Mouse (Mus musculus) lung, embryonic 14.5 days (tissue): Measurements from ENCODE around the gene Tmem131l. TPM values are rescaled to one million over a fixed set of nuclear protein-coding genes. Genes with fewer than 3 reads are reported as not detected.

ENCODE experiments used
- ATAC-seq: fragments of 200-750 bp; cut with Nextera tagmentation; 2 replicates; pipeline ENCODE4 v1.8.0; 2017; ENCODE audit warnings: mild to moderate bottlenecking, moderate TSS enrichment, moderate library complexity; ENCODE audit not compliant: insufficient read depth
- DNase-seq: peaks from one replicate; pipeline ENCODE4 v3.0.0-alpha.2; 2015
- H3K27ac ChIP-seq: fragments of 300-500 bp; sonication (generic); 2 replicates; pipeline ENCODE4 v1.5.1; 2014; ENCODE audit warnings: low read depth, mild to moderate bottlenecking, moderate library complexity
- H3K27me3 ChIP-seq: fragments of 300-500 bp; sonication (generic); 2 replicates; pipeline ENCODE4 v1.6.1; 2014; ENCODE audit warnings: low read length, control low read depth; ENCODE audit not compliant: insufficient read depth
- H3K36me3 ChIP-seq: fragments of 300-500 bp; sonication (generic); 2 replicates; pipeline ENCODE4 v1.6.1; 2014; ENCODE audit warnings: control low read depth; ENCODE audit not compliant: insufficient read depth
- H3K4me1 ChIP-seq: fragments of 300-500 bp; sonication (generic); 2 replicates; pipeline ENCODE4 v1.6.1; 2014; ENCODE audit warnings: antibody characterized with exemption, control low read depth; ENCODE audit not compliant: insufficient read depth
- H3K4me2 ChIP-seq: fragments of 300-500 bp; sonication (generic); 2 replicates; pipeline ENCODE4 v1.6.1; 2014; ENCODE audit warnings: mild to moderate bottlenecking
- H3K4me3 ChIP-seq: fragments of 300-500 bp; sonication (generic); 2 replicates; pipeline ENCODE4 v1.5.1; 2014; ENCODE audit warnings: low read depth, low read length
- H3K9ac ChIP-seq: fragments of 300-500 bp; sonication (generic); 2 replicates; pipeline ENCODE4 v1.6.1; 2014
- H3K9me3 ChIP-seq: fragments of 300-500 bp; sonication (generic); 2 replicates; pipeline ENCODE4 v1.6.1; 2016; ENCODE audit warnings: low read depth, low read length, control low read depth
- CTCF ChIP-seq: IDR thresholded peaks from 2 replicates; pipeline ENCODE4 v1.5.1; 2016; ENCODE audit warnings: antibody characterized with exemption, low read depth
- WGBS: fragments of 180-500 bp; shearing (Covaris S2); extraction: QIAGEN DNeasy Blood & Tissue Kit; methylation state at CpG from one replicate; pipeline ENCODE4 v1.1.7; 2014; 5-methylcytosine and 5-hydroxymethylcytosine counted together
- polyA plus RNA-seq: library from polyadenylated mRNA; unstranded; fragments of >200 nt; fragmentation: Nextera tagmentation; extraction: Ambion mirVana; gene quantifications from 2 replicates; pipeline ENCODE4 v1.2.1, GENCODE M21; 2014

The Tmem131l gene
- polyA plus RNA-seq, 1 experiment from 2014 or later, result 61.9 TPM

DNA sequence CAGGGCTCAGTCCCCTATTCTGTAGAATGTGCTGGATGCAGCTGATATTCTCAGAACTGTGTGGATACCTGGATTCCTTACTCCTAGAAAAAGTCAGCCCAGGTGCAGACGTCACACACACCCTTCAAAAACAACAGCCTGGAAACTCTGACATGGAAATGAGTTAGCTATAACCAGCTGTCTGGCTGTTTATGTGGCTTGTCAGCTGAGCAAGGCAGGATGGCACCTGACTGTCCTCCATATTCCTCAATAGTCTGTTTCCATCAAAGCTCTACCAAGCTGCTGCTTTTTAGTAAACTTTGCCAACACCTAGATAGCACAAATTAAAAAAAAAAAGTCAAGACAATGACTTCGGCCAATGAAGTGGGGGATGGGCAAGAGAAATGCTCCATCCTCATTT, 66.6 kb downstream of the Tmem131l start:
- ATAC-seq, result no peak
- Histone ChIP-seq H3K27ac (no peak overlapping the region), H3K4me1 (peaks cover 4% of the 10 kb centered on the region), H3K9me3 (no peaks in the 10 kb centered on the region), H3K36me3 (no peaks in the 10 kb centered on the region), H3K4me3 (no peak overlapping the region), H3K4me2 (no peak overlapping the region), H3K27me3 (no peaks in the 10 kb centered on the region), H3K9ac (no peak overlapping the region)
- no peak for DNase-seq
- 62% methylated on average over 2 of the region's 2 CpGs for WGBS
- TF ChIP-seq CTCF, result no peak

DNA sequence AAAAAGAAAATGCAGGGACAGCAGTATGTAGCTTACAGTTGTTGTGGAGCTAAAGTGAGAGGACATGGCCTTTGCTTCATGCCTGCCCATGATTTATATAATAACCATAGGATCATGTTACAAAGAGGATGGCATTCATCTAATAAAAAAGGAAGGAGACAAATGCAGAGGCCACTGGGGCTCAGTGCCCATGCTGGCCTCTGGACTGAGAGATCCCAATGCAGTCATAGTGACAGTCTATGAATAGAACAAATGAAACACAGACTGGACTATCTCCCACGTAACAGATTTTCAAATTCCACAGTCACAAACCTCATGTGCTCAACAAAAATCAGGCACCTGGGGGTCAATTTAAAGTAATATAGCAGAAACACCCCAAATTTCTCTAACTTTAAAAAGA, 69.3 kb downstream of the Tmem131l start:
- Histone ChIP-seq H3K36me3 (peaks cover 6% of the 10 kb centered on the region), H3K9ac (no peak overlapping the region), H3K4me3 (no peak overlapping the region), H3K9me3 (no peaks in the 10 kb centered on the region), H3K27ac (no peak overlapping the region), H3K4me1 (peaks cover 3% of the 10 kb centered on the region; the same call in 1 of the 2 replicates), H3K4me2 (no peak overlapping the region), H3K27me3 (no peaks in the 10 kb centered on the region)
- no peak for ATAC-seq
- no peak for DNase-seq
- WGBS, result 56% methylated on average over 1 of the region's 1 CpGs
- TF ChIP-seq CTCF, result no peak

DNA sequence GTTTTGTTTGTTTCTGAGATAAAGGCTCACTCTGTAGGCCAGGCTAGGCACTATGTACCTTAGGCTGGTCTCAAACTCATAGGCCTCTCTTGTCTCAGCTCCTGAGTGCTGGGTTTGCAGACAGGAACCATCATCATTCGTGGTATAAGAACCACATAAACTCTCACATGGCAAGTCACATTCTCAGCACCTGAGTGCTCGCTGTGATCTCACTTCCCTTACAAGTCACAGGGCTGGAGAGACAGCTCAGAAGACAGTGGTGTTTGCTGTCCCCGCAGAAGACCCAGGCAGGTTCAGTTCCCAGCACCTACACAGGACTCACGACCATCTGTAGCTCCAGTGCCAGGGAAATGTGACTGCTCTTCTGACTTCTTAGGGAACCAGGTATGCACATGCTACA, 70.9 kb downstream of the Tmem131l start:
- Histone ChIP-seq H3K4me1 (peaks cover 3% of the 10 kb centered on the region; the same call in 1 of the 2 replicates), H3K4me2 (no peak overlapping the region), H3K9me3 (no peaks in the 10 kb centered on the region), H3K4me3 (no peak overlapping the region), H3K9ac (no peak overlapping the region), H3K27ac (no peak overlapping the region), H3K27me3 (no peaks in the 10 kb centered on the region), H3K36me3 (peaks cover 6% of the 10 kb centered on the region)
- TF ChIP-seq CTCF, result no peak
- no peak for DNase-seq
- ATAC-seq, result no peak
- 85% methylated on average over 4 of the region's 4 CpGs for WGBS

DNA sequence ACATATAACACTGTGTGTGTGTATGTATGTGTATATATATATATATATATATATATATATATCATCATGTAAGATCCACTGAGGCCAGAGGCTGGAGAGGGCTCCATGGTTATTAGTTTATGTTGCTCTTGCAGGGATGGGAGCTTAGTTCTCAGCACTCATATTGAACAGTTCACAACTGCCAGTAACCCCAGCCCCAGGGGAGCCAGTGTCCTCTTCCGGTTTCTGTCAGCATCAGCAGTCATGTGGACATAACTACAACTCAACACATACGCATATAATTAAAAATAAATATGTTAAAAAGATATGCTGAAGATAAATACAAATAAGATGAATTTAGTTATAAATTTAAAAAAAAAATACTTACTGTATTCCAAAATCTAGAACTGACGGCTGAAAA, 72.2 kb downstream of the Tmem131l start:
- H3K4me3 ChIP-seq, result no peak overlapping the region
- ATAC-seq (no peak), DNase-seq (no peak)
- H3K4me1 ChIP-seq, result peaks cover 3% of the 10 kb centered on the region; the same call in 1 of the 2 replicates
- no peaks in the 10 kb centered on the region for H3K9me3 ChIP-seq
- no peak overlapping the region for H3K4me2 ChIP-seq
- no peak overlapping the region for H3K27ac ChIP-seq
- H3K27me3 ChIP-seq, result no peaks in the 10 kb centered on the region
- H3K36me3 ChIP-seq, result peaks cover 6% of the 10 kb centered on the region
- no peak for TF ChIP-seq CTCF
- 79% methylated on average over 3 of the region's 3 CpGs for WGBS
- H3K9ac ChIP-seq, result no peak overlapping the region

DNA sequence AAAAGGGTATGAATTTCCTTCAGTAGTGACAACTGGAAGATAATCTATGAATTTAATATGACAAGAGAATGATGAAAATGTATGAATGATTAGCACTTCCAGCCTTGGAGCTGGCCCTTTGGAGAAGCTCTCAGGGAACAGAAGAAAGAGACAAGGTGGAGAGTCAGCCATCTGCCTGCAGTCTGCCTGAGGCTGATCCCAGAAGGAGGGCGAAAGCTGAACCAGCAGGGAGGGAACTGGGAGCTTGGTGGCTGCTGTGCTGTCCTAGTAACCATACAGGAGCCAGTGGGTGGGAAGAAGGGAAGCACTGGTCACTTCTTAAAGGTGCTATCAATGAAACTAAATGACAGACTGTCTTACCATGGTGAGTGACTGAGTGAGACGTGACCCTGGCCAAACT, 74.6 kb downstream of the Tmem131l start:
- H3K4me3 ChIP-seq, result no peak overlapping the region
- peaks cover 2% of the 10 kb centered on the region; the same call in 1 of the 2 replicates for H3K4me1 ChIP-seq
- ATAC-seq (no peak), DNase-seq (no peak)
- H3K9ac ChIP-seq, result no peak overlapping the region
- 88% methylated on average over 2 of the region's 2 CpGs for WGBS
- H3K27me3 ChIP-seq, result no peaks in the 10 kb centered on the region
- no peak overlapping the region for H3K4me2 ChIP-seq
- no peak for TF ChIP-seq CTCF
- peaks cover 20% of the 10 kb centered on the region for H3K36me3 ChIP-seq
- H3K27ac ChIP-seq, result no peak overlapping the region
- H3K9me3 ChIP-seq, result no peaks in the 10 kb centered on the region

DNA sequence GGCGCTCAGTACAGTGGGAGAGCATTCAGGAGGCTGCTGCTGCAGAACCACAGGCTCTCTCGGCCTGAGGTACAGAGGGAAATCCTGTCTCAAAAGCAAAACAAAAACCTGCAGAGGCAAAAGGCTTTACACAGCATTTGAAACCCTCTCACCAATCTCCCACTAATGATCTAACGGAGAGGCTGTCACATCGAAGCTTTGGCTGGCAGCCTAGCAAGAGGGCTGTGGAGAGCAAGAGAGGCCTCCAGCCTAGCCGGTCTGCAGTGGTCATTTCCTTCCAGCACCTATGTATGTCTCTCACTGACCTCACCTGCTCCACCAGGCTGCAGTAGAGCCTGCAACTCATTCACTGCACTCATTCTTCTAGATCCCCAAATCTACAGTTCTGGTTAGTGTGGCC, 76.3 kb downstream of the Tmem131l start:
- no peak overlapping the region for H3K4me2 ChIP-seq
- H3K27me3 ChIP-seq, result no peaks in the 10 kb centered on the region
- TF ChIP-seq CTCF, result no peak
- 75% methylated on average over 5 of the region's 5 CpGs for WGBS
- no peak overlapping the region for H3K27ac ChIP-seq
- H3K4me1 ChIP-seq, result no peaks in the 10 kb centered on the region
- peaks cover 36% of the 10 kb centered on the region for H3K36me3 ChIP-seq
- H3K9me3 ChIP-seq, result no peaks in the 10 kb centered on the region
- no peak for ATAC-seq
- H3K9ac ChIP-seq, result no peak overlapping the region
- DNase-seq, result no peak
- H3K4me3 ChIP-seq, result no peak overlapping the region

DNA sequence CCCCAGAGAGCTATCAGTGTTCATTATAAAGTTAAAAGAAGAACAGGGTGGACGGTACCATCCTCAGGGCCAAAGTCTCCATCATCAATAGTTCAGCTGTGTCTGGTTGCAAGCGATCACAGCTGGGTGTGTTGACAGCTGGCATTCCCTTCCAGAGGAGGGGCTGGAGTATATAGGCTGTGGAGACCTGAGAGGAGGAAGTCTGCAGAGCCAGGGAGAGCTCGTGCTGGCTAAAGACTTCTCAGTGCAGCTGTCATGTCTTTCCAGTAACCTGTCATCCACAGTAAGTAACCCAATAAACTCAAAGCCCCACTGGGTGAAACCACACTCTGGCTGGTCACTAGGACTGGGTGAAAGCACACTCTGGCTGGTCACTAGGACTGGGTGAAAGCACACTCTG, 77.4 kb downstream of the Tmem131l start:
- ATAC-seq (0 out of 2 replicates have a peak, but pooled peaks have one; percentile 54), DNase-seq (peak; percentile 20)
- 44% methylated on average over 3 of the region's 3 CpGs for WGBS
- H3K36me3 ChIP-seq, result peaks cover 46% of the 10 kb centered on the region
- H3K27ac ChIP-seq, result no peak overlapping the region
- no peaks in the 10 kb centered on the region for H3K4me1 ChIP-seq
- H3K27me3 ChIP-seq, result no peaks in the 10 kb centered on the region
- TF ChIP-seq CTCF, result no peak
- H3K4me2 ChIP-seq, result no peak overlapping the region
- no peak overlapping the region for H3K9ac ChIP-seq
- H3K4me3 ChIP-seq, result no peak overlapping the region
- H3K9me3 ChIP-seq, result no peaks in the 10 kb centered on the region

DNA sequence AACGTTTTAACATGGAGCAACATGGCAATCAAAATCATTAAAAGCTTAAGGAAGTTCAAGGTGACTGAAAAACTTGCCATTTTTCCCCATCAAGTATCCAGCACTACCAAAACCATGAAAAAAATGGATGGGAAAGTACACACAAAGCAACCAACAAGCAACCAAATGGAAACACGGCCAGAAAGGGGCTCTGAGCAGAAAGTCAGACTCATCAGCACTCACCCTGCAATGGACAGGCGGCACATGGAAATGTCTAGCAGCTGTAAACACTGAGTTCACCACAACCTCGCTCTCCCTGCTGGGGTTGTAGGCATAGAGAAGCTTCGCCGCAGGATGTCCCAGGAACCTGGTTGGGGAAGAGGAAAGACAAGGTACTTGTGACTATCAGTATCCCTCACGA, 77.9 kb downstream of the Tmem131l start:
- Histone ChIP-seq H3K4me1 (no peaks in the 10 kb centered on the region), H3K9me3 (no peaks in the 10 kb centered on the region), H3K9ac (no peak overlapping the region), H3K4me2 (no peak overlapping the region), H3K27me3 (no peaks in the 10 kb centered on the region), H3K4me3 (no peak overlapping the region), H3K27ac (no peak overlapping the region), H3K36me3 (peaks cover 48% of the 10 kb centered on the region)
- no peak for TF ChIP-seq CTCF
- WGBS, result 70% methylated on average over 7 of the region's 7 CpGs
- DNase-seq, result no peak
- ATAC-seq, result no peak
